Mouse (Mus musculus): ENCODE data around the gene Tesk2. TPM values are rescaled to one million over a fixed set of nuclear protein-coding genes. Genes with fewer than 3 reads are reported as not detected.

Tesk2 gene
- polyA plus RNA-seq, 2 experiments from 2014 or later = 3.8 to 5.4 TPM

Other genes with a start within 250 kb of the Tesk2 start
- 10 to 100 TPM in 1 of 2 experiments, 1 to 10 TPM in 1; 9.9 to 16.2 TPM for gene Ipp, start 213.4 kb upstream of the Tesk2 start, polyA plus RNA-seq (2017; shearing (Covaris generic))
- gene Tmem69, start 165.0 kb upstream of the Tesk2 start, polyA plus RNA-seq (2017; shearing (Covaris generic)) = 10 to 100 TPM; 25.7 to 29.7 TPM
- 100 to 1,000 TPM in 1 of 2 experiments, 10 to 100 TPM in 1; 88.7 to 103 TPM for gene Gpbp1l1, start 163.3 kb upstream of the Tesk2 start, polyA plus RNA-seq (2017; shearing (Covaris generic))
- 10 to 100 TPM in 1 of 2 experiments, 1 to 10 TPM in 1; 9.2 to 15.3 TPM for gene Ccdc17, start 124.3 kb upstream of the Tesk2 start, polyA plus RNA-seq (2017; shearing (Covaris generic))
- gene Nasp, start 93.0 kb upstream of the Tesk2 start, polyA plus RNA-seq (2017; shearing (Covaris generic)) = 10 to 100 TPM; 62.2 to 66.1 TPM
- gene Akr1a1, start 69.3 kb upstream of the Tesk2 start, polyA plus RNA-seq (2017; shearing (Covaris generic)) = 100 to 1,000 TPM; 314 to 333 TPM
- gene Prdx1, start 35.4 kb upstream of the Tesk2 start, polyA plus RNA-seq (2017; shearing (Covaris generic)) = 100 to 1,000 TPM; 840 to 842 TPM
- 1 to 10 TPM; 3.9 to 4.9 TPM for gene Mmachc, start 12.5 kb upstream of the Tesk2 start, polyA plus RNA-seq (2017; shearing (Covaris generic))
- 10 to 100 TPM; 33.7 to 39.5 TPM for gene Ccdc163, start 12.4 kb upstream of the Tesk2 start, polyA plus RNA-seq (2017; shearing (Covaris generic))
- 10 to 100 TPM; 23.7 to 29.3 TPM for gene Toe1, start 86.7 kb downstream of the Tesk2 start, polyA plus RNA-seq (2017; shearing (Covaris generic))
- 10 to 100 TPM in 1 of 2 experiments, 1 to 10 TPM in 1; 9.2 to 15.0 TPM for gene Mutyh, start 86.8 kb downstream of the Tesk2 start, polyA plus RNA-seq (2017; shearing (Covaris generic))
- gene Hpdl, start 100.8 kb downstream of the Tesk2 start, polyA plus RNA-seq (2017; shearing (Covaris generic)) = under 1 TPM; 0.70 to 0.85 TPM
- not detected for gene Zswim5, start 156.4 kb downstream of the Tesk2 start, polyA plus RNA-seq (2017; shearing (Covaris generic))

Data from activated CD4-positive, CD25-positive, alpha-beta regulatory T cell, adult 4 months (primary cell).